Mouse (Mus musculus): ENCODE results near the gene Sohlh1.
A peak's percentile ranks its signal among the peaks of the same experiment; 100 is the strongest.
"Not testable (repeated sequence)": the region's sequence is repeated elsewhere in the genome, so short reads cannot be mapped to it uniquely, and the experiment has no call there.

The Sohlh1 gene

GRCm38 (mm10) chr2:25842161-25842560 lies 4.9 kb downstream of the Sohlh1 start:
- DNase-seq (ENCODE audit: low spot score in 2 of 2) = peak in 1 of 2 experiments; percentile 30

- DNase-seq (ENCODE audit: low spot score in 2 of 2) = peak in 1 of 2 experiments; percentile 85
Measured at GRCm38 (mm10) chr2:25836291-25836690, 10.8 kb downstream of the Sohlh1 start.

DNA sequence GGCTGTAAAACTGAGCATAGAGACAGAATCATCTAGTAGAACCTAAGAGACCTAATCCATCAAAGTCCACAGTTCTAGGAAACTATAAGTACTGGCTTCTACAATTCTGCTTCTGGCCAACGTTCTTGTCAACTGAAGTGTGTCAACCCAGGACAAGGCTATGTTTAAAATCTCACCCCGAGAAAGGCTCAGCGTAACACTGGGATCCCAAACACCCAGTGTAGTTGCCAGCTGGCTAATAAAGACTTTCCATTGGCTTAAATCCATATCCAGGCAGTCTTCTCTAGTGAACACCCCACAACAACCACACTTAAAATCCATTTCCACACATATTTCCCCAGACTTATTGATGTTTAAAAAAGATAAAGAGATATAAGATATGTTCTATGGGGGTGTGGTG lies 16.3 kb downstream of the Sohlh1 start:
- DNase-seq (ENCODE audit: low spot score in 2 of 2) = no peak

DNA sequence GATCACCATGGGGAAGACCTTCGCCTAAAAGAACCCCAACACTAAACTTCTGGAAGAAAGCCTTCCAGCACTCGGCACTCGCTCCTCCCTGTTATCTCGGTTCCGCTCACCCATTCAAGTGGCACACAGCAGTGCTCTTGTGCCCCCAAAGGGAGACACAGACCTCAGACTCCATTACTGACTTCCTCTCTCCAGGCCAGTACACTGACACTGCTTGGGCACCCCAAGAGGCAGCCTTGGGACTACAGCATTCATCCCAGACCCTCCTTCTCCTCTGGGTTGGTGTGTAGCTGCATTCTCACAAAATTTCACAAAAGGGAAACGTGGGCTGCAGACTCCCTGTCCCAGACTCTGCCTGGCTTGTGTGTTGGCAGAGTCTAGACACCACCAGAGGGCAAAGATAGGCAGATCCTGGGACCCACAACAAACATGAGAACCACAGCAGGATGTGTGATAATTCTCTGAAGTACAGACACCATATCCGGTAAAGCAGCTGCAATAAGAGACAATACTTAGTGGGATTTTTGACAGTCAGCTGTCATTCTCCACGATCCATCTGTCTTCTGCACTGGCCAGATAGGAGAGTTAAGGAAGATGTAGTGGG lies 18.6 kb downstream of the Sohlh1 start:
- DNase-seq (ENCODE audit: low spot score in 2 of 2) = no peak

DNA sequence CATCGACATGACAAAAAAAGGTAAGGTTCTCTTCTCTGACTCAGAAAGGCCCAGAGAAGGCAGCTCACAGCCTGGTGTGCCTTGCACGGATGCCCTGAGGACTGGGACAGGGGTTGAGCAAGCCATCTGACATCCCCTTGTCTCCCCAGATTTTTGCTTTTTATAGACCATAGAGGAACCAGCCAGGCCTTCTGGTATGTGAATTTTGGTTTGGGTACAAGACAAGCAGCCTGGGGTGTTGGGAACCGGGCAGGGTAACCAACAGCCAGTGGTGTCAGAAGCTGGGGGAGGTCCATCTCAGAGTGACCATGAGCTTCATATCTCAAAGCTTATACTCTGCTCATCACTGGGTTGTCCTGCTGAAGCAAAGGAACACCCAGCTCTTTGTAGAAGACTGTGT lies 22.3 kb downstream of the Sohlh1 start:
- no peak for DNase-seq (ENCODE audit: low spot score in 2 of 2)

DNA sequence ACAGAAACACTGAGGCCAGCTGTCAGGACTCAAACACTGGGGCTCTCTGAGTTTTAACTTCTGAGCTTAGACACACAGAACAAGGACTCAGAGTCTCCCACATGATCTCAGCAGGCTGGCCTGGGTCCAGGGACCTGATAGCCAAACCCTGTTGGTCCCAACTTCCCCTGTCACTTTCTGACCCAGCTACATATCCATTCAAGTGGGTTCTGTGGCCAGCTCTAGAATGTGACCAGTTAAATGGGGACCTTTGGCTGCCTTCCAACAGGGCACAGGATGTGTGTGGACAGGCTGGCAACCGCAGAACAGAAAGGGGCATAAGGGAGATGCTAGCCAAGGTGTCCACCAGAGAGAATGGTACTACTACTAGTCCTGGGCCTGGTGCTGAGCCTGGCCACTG lies 24.2 kb downstream of the Sohlh1 start, which contains the start of gene Lcn9:
Lcn9 (plus strand) TSS at position 348 of the 400 bp plus-strand sequence.
- DNase-seq (ENCODE audit: low spot score in 2 of 2) = peak in 1 of 2 experiments; percentile 35

DNA sequence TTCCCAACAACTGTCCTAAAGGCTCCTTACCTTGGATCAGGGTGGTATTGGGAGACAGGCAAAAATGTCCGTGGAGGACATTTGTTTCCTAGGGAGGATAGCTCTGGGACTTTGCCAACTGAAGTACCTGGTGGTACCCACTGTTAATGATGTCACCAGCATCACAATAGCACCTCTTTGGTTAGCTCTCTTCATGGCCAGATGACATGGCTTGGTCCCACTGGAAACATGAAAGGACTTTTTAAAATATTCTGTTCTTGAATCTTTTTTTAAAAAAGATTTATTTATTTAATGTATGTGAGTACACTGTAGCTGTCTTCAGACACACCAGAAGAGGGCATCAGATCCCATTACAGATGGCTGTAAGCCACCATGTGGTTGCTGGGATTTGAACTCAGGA lies 31.3 kb downstream of the Sohlh1 start, which contains the start of gene Glt6d1:
Glt6d1 (minus strand) TSS at position 101 of the 400 bp plus-strand sequence.
- not testable (repeated sequence) for DNase-seq (ENCODE audit: low spot score in 2 of 2)

DNA sequence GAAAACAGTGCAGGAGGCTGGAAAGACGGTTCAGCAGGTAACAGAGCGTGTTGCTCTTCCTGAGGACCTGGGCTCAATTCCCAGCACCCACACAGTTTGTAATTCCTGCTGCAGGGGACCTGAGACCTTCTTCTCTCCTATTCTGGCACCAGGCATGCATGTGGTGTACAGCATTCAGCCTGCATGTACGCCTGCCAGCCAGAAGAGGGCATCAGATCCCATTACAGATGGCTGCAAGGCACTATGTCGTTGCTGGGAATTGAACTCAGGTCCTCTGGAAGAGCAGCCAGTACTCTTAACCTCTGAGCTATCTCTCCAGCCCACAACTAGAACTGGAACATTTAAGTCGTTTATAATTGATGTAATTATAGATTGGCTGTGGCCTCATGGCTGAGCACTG lies 33.7 kb downstream of the Sohlh1 start:
- DNase-seq (ENCODE audit: low spot score in 2 of 2) = no peak

DNA sequence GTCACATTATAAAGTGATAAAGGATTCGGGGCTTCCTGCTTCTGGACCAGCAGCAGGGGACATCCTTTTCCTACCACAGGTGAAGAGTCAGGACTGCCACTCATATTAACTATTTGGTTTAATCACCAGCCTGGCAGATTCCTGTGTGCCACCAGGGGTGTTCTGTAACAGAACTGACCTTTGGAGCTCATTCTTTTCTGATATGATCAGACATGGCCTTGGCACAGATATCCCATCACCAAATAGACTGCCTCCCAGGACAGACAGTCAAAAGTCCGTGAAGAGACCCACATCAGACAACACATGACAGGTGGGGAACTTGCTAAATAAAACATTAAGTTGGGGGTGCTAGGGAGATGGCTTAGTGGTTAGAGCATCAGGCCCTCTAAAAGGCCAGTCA lies 35.3 kb downstream of the Sohlh1 start:
- no peak for DNase-seq (ENCODE audit: low spot score in 2 of 2)

DNA sequence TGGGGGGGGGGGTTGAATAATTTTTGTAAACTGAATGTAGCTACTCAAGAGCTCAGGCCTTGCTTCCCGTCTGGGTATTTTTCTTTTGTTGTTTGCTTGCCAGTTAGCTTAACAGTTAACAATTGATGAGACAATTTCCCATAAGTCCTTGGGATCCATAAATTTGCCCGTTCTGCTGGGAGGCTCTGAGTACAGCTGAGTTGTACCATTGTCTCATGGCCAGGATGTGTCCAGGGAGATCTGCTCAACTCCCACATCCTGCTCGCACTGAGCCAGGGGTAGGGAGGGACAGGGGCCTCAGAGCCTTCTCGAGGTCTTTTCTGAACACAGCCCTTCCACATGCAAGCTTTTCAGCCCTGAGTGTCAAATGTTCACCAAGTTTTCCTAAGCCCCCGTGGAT lies 49.0 kb downstream of the Sohlh1 start:
- DNase-seq (ENCODE audit: low spot score in 2 of 2) = no peak

DNA sequence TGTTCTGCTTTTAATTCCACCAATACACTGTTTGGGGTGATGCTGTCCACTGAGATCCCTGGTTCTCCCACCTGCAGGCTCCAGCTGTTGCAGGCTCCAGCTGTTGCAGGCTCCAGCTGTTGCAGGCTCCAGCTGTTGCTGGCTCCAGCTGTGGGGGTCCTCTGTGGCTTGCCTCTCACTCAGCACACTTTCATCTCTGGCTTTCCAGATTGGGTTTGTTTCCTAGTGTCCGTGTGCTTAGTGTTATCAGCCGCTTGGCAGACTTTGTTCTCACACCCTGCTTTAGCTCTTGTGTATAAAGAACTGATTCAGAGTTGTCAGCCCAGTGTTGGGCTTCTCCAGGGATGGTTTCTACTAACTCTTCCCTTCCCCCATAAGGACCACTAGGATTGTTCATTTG lies 49.4 kb downstream of the Sohlh1 start:
- no peak for DNase-seq (ENCODE audit: low spot score in 2 of 2)

All from left cerebral cortex, adult 9 months (tissue).